Mouse (Mus musculus): Measurements from ENCODE around the gene Tubgcp6.

DNA sequence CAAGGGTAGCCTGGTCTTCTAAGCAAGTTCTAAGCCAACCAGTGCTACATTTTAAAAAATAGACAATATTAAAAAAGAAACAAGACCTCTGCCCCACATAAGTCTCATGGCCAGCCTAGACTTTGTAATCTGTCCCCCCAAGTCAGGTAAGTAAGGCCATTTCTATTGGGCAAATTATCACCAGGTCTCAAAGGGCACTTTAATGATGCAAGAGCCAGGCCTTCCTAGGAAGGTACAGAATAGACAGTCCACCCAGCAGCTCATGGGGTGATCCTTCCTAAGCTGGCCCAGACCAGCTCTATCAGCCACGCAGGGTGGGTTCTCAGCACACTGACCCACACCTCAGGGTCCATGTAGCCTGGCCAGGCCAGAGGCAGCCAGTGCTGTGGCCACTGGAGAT lies 39.0 kb downstream of the Tubgcp6 start:
- no peak for TF ChIP-seq CTCF (IDR thresholded peaks at IDR 0.05; ENCODE audit: low read depth)
- peak; percentile 59; the same call in 1 of the 2 replicates for TF ChIP-seq EP300 (IDR thresholded peaks at IDR 0.05; ENCODE audit: low read depth)
